Mouse (Mus musculus): ENCODE measurements around the gene Raet1d. TPM values are rescaled to one million over a fixed set of nuclear protein-coding genes. Genes with fewer than 3 reads are reported as not detected.
"Not testable (repeated sequence)": the region's sequence is repeated elsewhere in the genome, so short reads cannot be mapped to it uniquely, and the experiment has no call there.

Raet1d gene
- total RNA-seq (2015; ENCODE audit: low replicate concordance) (not detected in 2 replicates), total RNA-seq (2017; ENCODE audit: low replicate concordance) (not detected in 2 replicates)

DNA sequence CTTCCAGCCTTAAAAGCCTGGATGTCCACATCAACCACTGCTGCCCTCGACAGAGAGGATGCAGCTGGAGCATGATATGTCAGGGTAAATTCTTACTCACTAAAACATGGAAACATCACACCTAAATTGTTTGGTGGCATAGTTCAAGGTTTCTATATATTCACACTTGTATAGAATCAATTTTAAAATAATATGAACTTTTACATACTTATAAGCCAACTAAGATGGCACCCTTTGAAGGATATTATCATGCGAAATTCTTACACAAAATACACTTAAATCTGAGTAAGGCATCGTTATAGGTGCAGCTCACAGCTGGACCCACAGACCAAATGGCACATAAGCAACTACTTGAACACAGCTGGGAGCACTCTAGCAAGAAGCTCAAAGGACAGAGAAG, at the start of gene Raet1d:
TSS of gene Raet1d (plus strand) at position 301 of the 400 bp plus-strand sequence.
- not testable (repeated sequence) for ATAC-seq (replicated peaks; ENCODE audit: low FRiP score, poor library complexity, severe bottlenecking)

DNA sequence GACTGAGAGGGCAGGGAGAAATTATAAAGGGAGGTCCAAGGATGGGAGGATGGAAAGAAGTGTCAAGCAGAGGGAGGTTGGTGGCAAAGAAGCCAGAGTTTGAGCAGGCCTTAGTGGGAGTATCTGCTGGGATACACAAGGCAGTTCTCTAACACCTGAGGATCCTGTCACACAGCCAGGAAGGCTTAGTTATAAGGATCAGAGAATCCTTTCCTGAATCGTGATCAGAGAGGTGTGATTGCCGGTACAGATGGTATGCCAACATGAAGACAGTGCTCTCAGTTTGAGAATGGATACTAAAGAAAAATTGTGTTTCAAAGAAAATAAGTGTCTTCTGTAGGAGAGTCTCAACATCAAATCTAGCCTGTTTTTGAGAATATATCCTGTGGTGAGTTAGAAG, 37.5 kb upstream of the Raet1d start:
- ATAC-seq (replicated peaks; ENCODE audit: low FRiP score, poor library complexity, severe bottlenecking): no peak

GRCm38 (mm10) chr10:22345721-22346120, 14.6 kb upstream of the Raet1d start:
- not testable (repeated sequence) for ATAC-seq (replicated peaks; ENCODE audit: low FRiP score, poor library complexity, severe bottlenecking)

GRCm38 (mm10) chr10:22353548-22354195, 6.7 kb upstream of the Raet1d start:
- not testable (repeated sequence) for ATAC-seq (replicated peaks; ENCODE audit: low FRiP score, poor library complexity, severe bottlenecking)

- ATAC-seq (replicated peaks; ENCODE audit: low FRiP score, poor library complexity, severe bottlenecking): not testable (repeated sequence)
These were observed 6.2 kb upstream of the Raet1d start for GRCm38 (mm10) chr10:22354196-22354574.

DNA sequence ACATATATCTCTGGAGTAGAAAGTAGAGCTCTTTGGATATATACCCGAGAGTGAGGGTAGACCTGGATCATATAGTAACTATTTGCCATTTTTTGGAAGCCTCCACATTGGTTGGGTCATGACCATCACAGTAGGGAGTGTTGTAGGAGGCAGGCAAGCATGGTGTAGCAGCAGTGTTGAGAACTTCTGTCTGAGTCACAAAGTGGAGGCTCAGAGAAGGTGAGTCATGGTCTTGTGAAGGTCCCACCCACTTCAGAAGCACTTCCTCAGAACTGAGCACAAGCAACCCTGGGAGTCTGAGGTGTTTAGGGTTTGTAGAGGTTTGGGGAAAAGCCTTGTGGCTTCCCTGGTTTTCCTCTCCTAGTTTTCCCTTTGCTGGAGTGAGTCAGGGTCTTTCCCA, 3.0 kb upstream of the Raet1d start:
- not testable (repeated sequence) for ATAC-seq (replicated peaks; ENCODE audit: low FRiP score, poor library complexity, severe bottlenecking)

DNA sequence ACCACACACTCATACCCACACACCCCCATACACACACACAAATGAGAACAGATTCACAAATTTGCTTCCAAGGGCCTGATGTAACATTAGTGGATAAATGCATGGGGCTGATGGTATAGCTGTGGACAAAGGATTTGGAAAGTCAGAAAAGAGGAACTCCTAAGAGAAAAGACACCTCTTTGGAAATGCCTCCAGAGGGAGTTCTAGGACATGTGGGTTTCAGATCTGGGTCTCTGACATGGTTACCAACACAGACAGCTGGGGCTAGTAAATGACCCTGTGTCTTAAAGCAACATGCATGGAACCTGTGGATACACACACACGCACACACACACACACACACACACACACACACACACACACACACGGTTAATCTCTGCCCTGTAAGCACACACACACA, 605 bp downstream of the Raet1d start:
- not testable (repeated sequence) for ATAC-seq (replicated peaks; ENCODE audit: low FRiP score, poor library complexity, severe bottlenecking)

DNA sequence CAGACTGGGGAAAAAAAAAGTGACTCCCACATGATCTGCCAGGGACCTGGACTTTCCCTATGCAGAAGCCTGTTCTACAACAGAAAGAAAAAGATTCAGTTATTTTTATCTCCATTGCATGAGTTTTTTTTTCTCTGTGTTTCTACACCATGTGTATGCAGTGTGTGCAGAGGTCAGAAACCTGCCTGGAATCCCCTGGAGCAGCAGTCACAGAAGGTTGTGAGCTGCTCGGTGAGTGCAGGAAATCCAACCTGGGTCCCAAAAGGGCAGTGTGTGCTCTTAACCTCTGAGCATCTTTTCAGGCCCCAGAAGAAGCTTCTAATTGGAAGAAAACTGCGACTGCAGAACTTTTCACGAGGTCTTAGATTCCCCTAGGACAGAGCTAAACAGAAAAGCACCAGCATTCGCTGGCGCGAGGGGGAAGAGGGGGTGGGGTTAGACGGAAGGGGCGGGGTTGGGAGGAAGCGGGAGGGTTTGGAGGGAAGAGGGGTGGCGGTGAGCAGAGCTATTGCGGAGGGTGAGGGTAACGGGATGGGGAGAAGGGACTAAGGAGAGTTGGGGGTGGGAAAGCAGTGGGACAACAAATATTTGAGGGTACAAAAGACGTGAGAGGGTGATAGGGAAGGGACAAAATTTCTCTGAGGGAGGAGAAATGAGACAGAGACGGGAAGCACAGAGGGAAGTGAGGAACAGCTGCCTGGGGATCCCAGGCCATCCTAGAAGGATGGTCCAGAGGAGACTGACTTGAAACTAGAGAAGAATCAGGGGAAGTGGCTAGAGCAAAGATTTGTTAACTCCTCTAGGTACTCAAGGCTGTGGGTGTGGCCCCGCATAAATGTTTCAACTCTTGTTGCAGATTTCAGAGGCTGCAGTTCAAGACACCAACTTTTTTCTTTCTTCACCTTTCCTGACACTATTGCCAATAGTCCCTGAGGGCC, 1.3 kb downstream of the Raet1d start:
- not testable (repeated sequence) for ATAC-seq (replicated peaks; ENCODE audit: low FRiP score, poor library complexity, severe bottlenecking)

DNA sequence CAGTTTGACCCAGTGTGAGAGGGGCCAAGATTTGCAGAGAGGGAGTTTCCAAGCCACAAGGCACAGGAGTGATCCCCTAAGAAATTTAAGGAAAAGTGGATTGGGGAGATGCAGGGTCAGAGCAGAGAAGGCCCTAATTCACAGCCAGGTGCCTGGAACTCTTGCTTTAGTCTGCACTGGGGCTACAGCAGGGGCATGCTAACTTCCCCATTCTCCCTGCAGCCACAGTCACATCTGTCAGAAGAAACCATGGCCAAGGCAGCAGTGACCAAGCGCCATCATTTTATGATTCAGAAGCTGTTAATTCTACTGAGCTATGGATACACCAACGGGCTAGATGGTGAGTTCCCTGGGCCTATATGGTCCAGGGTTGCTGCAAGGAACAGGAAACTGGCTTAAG, 2.1 kb downstream of the Raet1d start:
- not testable (repeated sequence) for ATAC-seq (replicated peaks; ENCODE audit: low FRiP score, poor library complexity, severe bottlenecking)

GRCm38 (mm10) chr10:22364915-22365314, 4.6 kb downstream of the Raet1d start:
- not testable (repeated sequence) for ATAC-seq (replicated peaks; ENCODE audit: low FRiP score, poor library complexity, severe bottlenecking)

- ATAC-seq (replicated peaks; ENCODE audit: low FRiP score, poor library complexity, severe bottlenecking): not testable (repeated sequence)
These were observed 20.9 kb downstream of the Raet1d start for GRCm38 (mm10) chr10:22381226-22381625.

- not testable (repeated sequence) for ATAC-seq (replicated peaks; ENCODE audit: low FRiP score, poor library complexity, severe bottlenecking)
These were observed 29.8 kb downstream of the Raet1d start for GRCm38 (mm10) chr10:22390146-22390545.

- ATAC-seq (replicated peaks; ENCODE audit: low FRiP score, poor library complexity, severe bottlenecking): not testable (repeated sequence)
These were observed 31.3 kb downstream of the Raet1d start for GRCm38 (mm10) chr10:22391616-22392015.

GRCm38 (mm10) chr10:22393028-22393824, 32.9 kb downstream of the Raet1d start:
- ATAC-seq (replicated peaks; ENCODE audit: low FRiP score, poor library complexity, severe bottlenecking): not testable (repeated sequence)

GRCm38 (mm10) chr10:22396680-22397079, 36.3 kb downstream of the Raet1d start:
- not testable (repeated sequence) for ATAC-seq (replicated peaks; ENCODE audit: low FRiP score, poor library complexity, severe bottlenecking)

- not testable (repeated sequence) for ATAC-seq (replicated peaks; ENCODE audit: low FRiP score, poor library complexity, severe bottlenecking)
These were observed 42.0 kb downstream of the Raet1d start for GRCm38 (mm10) chr10:22402225-22402917.

DNA sequence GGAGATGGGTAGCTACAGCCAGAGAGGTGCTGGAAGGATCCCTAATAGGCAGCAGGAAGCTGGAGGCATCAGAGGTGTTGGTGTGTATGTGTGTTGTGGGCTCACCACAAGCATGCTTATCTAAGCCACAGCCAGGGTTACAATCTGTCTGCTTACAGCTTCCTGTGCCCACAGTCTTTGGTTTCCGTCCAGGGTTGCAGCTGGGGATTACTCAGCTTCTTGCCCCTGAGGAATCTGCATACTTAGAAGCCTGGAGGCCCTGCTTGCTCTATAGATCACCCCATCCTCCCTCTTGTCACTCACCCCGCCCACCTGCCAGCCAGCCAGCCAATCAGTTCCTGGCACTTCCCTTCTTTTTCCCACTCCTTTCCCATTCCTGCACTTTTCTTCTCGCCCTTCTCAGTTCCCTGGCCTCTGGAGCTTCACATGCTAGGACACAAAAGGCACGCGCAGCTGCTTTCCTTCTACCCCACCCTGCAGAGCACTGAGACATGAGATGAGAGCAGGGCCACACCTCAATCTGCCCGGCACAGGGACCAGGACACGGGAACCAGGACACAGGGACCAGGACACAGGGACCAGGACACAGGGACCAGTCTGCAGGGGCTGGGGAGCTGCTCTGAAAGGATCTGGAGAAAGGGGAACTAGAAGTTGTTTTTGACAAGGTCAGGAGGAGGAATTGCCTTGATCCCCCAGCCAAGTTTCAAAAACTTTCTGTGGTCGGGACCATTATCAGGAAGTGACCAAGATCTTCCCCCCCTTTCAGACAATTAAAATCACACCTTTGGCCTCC, 53.5 kb downstream of the Raet1d start:
- ATAC-seq (replicated peaks; ENCODE audit: low FRiP score, poor library complexity, severe bottlenecking): not testable (repeated sequence)

Measured in erythroblast, adult 5-6 weeks (primary cell).